Mouse (Mus musculus): ENCODE results near the gene Grin2a.

GRCm38 (mm10) chr16:9760347-9760746, 235.0 kb downstream of the Grin2a start:
- TF ChIP-seq POLR2A (IDR thresholded peaks at IDR 0.05; ENCODE audit: extremely low read depth, insufficient read depth, low read length) (no peak), CTCF (IDR thresholded peaks at IDR 0.05; ENCODE audit: extremely low read depth, insufficient read depth, low read length) (no peak)
